Mouse (Mus musculus) ovary, postnatal 14 days (tissue): ENCODE measurements around the gene Abr.

Experiments
- DNase-seq: peaks from one replicate; pipeline ENCODE4 v3.0.0; 2022; ENCODE audit warnings: low spot score

Abr gene

DNA sequence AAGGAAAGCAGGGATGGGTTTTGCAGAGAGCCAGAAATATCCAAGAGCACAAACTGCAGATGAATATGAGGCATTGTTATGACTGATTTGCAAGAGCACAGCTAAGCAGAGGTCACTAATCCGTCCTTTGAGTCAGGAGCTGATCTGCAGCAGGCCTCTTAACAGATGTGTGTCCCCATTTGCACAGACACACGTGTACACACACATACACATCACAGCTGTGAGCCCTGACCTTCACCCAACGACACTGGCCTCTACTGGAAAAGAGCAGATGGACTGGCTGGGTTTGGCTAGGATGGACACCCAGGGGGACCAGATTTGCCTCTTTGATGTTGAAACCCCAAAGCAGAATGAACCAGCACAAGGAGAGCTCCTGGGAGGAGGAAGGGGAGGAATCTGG, 52.7 kb downstream of the Abr start:
- no peak for DNase-seq

DNA sequence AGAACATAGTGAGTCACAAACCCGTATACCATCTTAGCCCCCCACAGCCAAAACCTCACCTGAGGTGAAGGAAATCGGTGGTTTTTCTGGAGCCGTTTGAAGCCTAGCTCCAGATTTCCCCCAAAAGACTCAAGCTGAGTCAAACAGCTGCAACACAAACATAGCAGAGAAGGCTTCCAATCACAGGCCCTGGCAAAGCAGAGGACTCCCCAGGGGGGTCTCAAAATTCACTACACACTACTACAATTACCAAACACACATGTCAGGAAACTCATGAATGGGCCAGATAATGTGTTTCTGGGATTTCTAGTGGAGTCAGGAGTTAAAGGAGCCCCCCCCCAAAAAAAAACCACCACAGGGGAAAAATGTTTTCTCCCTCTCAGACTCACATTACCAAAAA, 56.0 kb downstream of the Abr start:
- no peak for DNase-seq

DNA sequence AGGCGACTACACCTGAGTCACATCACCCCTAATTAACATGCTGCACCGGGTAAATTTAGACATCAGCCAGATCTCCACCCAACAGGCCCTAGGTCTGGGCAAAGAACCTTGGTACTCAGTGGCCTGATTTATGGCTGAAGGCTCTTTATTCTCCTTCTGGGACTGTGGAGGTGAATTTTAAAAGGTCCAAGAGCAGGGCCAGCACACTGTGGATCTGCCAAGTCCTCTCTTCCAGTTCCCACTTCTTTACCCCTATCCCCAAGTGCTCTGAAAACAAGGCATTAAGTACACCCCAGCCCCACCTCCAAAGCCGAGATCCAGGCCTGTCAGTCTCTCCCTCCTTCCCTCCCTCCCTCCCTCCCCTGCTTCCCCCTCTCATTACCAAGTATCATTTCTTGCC, 59.5 kb downstream of the Abr start:
- no peak for DNase-seq

DNA sequence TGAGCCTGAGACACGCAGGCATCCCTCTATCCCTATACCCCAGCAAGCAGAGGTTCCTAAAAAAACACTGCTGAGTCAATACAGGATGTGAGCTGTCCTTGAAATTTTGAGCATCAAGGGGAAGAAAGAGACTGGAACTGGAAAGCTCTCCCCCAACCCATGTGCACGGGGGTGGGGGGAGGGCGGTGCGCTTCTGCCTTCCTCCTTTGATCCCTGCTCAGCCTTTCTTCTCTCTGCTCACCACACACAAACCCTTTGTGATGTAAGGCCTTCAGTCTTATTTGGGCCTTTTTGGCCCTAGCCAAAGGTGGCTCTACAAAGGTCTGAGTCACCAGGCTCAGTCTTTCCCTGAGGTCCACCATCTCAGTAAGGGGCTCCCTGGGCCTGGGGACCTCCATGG, 59.9 kb downstream of the Abr start:
- DNase-seq: no peak

DNA sequence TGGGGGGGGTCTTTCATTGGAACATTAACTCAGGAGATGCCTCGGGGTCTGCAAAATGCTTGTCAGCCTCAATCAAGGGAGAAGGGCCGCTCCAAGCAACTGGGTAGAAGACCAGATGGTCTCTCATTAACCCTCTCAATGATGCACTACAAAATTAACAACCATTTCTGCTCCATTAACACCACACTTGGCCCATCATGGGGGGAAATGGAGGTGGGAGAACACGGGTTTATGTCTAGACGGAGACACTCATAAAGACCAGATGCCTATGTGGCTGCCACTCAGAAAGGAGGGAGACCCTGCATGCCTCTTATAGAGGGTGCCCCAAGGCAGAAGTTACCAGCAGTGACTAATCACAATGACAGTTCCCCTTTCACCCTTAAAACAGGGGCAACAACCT, 64.3 kb downstream of the Abr start:
- DNase-seq: no peak

DNA sequence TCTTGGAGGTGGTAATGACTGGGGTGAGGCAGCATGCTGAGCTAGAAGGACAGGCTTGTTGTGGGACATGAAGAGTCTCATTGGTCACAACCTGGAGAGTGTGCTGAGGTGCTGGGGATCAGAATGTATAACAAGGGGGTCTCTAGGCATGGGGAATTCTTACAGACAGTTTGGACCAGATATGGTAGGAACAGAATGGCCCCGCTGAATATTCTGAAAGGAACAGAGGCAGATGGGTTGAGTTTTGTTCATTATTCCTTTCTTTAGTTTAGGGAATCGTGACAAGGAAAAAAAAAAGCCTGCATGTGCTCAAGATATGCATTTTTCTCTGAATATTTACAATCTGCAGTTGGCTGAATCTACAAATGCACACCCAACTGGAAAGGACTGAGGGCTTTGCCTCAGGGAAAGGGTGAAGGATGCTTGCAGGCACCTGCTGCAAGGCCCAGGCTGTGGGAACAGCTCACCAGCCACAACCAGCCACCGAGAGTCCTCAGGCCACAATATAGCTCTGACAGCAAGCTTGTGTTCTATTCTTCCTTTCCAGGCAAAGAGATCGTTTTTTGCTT, 73.9 kb downstream of the Abr start:
- DNase-seq: no peak

DNA sequence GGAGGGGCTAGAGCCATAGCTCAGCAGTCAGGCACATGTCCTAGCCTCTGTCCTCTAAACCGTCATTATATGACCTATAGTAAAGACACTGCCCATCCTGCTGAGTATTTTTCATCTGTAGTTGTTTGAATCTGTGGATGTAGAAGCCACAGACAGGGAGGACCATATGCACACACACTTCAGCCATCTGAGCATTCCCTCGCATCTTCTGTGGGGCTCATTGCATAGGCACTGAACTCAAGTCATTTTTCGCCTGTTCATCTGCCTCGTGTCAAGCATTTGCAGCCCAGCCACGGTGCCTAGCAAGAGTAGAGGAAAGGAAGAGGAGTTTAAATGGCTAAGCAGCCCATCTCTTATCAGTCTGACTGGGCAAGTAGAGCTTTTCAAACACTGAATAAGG, 74.7 kb downstream of the Abr start:
- DNase-seq: no peak

DNA sequence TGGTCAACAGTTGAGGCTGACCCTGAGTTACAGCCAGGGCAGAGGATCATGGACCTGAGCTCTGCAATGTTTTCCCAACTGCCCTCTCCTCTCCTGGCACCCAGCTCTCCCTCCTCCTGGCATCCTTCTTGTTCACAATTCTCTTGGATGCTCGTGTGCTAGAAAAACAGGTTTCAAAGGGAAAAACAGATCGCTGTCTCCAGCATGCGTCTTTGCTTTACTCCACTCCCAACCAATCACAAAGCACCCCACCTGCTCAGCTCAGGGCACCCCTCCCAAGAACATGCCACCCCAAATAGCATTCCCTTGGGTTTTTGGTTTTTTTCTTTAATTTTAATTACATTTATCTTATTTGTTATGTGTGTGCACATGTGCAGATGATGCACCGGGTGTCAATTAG, 75.7 kb downstream of the Abr start:
- DNase-seq: no peak

DNA sequence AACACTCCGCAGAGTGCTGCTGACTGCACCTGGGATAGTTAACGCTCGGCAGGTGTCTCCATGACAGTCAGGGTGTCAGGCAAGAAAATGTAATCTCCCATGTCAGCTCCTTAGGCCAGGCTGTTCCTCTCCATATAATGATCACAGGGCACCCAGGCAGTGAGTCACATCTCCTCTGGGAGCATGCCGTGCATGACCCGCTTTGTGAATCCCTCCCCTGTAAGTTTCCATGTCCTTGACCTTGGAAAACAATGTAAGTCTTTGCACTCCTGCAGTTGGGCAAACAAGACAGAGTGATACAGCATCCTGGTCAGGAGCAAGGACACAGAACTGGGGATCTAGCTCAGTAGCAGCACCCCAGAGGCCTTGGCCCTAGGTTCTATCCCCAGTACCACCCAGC, 78.8 kb downstream of the Abr start:
- no peak for DNase-seq

DNA sequence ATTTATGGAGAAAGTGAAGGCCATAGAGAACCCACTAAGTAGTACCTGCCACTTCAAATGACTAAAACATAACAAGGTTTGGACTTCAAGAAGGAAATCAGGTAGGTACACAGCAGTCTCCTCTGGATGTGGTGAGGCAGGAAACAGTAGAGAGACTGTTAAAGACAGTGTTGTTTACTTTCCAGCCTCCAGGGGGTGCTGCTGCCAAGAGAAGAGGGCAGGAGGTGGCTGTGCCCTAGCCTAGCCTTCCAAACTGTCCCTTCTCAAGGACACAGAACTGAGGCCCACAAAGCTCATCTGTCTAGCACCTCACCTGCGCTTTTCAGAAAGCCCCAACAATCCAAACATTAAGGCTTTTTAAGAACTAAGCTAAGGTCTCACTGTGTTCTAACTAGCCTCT, 81.1 kb downstream of the Abr start:
- DNase-seq: peak; percentile 69

DNA sequence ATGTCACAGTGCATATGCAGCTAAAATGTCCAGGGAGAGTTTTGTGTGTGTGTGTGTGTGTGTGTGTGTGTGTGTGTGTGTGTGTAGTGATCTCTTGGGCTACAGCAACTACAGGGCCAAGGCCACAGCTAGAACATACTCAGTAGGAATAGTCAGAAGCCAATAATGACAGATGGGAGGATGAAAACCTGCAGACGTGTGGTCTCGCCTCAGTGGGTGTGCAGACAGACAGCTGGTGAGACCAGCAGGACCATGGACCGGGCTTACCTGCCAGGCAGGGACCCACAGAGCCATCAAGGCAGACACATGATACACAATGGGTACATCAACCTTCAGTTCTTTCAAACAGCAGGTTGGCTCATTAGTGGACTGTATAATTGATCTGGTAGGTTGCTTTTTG, 84.7 kb downstream of the Abr start:
- DNase-seq: no peak

DNA sequence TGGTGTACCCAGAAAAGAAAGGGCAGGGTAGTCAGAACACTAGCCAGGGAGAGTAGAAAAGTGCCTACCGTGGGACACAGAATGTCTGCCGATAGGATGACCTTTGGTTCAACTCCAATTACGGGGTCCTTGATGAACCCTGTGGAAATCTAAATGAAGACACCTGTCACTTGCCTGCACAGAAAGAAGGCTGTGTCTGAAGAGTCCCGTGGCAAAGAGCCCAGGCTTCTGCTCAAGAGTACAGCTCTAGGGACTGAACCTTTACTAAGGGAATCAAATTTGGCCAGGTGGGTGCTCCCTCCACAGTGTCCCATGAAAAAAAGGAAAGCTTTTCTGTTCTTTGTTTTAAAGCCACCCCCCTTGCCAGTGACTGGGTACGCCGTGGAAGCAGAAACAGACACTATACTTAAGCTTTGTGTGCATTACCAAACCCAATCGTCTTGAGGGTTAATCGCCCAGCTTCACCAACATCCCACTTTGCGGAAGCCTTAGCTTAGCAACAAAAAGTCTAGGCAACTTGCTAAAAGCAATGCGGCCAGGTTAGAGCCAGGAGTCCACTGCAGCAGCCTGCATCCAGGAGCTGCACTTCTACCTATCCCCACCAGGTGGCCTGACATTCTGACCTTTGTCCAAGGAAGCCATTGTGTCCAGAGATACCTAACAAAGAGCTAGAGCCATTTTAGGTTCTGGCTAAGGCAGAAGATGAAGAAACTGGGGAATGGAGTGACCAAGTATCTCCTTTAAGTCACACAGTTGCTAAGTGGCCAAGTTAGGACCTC, 85.3 kb downstream of the Abr start:
- no peak for DNase-seq

DNA sequence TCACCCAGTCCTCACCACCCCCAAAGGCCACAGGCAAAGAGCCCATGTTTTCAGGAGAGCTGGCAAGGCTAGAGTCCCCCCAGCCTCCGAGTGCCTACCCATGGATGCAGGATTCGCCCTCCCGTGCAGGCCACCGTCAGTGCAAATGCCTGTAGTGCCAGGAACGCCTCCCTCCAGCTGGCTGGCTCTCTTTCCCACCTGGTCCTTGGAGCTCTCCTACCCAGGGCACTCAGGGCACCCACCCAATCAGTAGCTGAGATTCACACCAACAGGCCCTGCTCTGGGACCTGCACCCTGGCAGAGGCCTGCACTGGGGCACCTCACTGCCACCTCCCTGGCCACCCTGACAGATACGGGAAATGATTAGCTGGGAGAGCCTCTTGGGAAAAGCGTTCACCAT, 90.1 kb downstream of the Abr start:
- DNase-seq: no peak

DNA sequence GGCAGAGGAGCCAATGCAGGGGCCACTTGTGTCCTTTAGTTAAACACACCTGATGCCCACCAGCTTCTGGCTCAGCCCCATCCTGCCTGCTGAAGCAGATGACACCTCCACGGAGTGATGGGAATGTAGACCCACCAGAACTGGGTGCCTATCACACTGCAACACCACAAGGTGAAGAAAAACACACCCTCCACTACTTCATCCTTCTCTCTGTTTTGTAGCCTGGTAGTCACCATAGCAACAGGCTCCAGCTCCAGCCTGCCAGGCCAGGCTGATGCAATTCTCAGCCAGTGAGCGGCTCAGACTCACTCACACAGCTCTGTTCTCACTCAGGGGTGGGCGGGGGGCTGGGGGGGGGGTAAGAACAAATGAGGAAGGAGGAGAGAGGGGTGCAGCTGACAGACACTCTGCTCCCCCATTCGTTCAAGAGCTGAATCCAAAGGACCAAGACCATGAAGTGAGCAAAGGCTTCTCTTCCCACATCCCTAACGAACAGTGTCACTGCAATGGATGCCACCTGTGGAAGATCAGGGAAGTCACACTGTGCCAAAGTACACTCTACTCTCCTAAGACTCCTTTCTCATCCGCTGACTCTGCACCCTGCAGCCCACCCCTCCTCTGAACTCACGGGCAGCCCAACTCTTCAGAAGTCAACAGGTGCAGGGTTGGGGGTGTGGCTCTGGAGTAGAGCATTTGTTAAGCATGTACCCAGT, 91.0 kb downstream of the Abr start:
- DNase-seq: no peak

DNA sequence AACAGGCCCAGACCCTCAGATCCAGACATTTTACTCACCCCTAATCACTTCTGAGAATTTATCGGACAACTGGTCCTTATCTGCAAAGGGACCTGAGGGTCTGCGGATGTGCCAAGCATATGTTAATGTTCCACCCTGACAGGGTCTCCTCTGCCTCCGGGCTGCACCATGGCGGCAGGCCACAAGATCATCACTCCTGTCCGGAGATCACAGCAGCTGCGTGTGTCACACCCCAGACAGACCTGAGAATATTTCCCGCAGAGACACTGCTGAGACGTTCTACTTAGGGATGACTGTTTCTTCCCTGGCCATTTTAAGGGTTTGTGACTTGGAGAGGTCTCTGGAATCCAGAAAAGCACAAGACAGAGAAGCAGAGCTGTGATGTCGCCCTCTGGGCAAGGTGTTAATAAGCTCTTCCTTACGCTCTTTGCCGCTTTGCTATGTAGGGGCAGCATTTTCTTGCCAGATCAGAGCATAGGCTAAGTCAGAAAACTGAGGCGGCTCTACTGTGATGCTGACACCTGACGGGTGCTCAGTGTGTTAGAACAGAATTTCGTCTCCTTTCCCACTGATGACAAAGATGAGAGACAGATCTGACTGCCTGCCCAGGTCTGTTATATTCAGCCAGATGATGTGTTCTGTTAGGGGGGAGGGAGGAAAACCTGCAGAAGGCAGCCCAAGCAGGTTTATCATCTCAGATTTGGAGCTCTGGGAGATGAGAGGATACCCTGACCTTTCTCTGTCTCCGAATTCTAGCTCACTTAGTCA, 91.8 kb downstream of the Abr start:
- no peak for DNase-seq

DNA sequence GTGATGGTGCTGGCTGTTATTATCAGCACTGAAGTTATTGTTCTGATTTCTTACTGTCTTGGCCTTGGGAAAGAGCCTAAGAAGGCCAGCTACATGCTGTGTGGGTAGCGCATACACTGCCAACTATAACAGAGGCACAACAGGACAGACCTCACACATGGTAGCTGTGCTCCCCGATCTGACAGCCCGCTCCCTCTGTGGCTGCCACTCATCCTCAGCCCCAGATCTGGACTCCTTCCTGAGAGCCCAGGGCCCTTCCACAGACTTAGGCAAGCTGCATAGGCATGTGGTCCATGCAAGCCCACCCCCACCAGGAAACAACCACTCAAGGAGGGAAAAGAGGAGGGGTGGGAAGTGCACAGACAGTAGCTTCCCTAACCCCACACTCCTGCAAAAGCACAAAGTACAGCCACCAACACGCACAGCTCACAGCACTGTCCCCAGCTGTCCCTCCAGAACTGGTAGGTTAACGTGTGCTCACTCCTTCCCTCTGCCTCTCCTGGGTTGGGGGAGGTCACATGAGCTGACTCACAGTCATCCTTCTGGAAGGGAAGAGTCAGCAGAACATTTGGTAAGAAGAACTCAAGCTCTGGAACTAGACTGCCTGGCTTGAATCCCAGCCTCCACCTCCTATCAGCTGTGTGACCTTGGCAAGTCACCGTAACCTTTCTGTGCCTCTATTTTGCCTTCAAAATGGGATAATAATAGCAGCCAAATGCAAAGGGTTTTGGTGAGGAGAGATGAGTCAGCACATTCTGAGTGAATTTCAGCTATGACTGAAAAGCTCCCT, 92.6 kb downstream of the Abr start:
- DNase-seq: no peak

DNA sequence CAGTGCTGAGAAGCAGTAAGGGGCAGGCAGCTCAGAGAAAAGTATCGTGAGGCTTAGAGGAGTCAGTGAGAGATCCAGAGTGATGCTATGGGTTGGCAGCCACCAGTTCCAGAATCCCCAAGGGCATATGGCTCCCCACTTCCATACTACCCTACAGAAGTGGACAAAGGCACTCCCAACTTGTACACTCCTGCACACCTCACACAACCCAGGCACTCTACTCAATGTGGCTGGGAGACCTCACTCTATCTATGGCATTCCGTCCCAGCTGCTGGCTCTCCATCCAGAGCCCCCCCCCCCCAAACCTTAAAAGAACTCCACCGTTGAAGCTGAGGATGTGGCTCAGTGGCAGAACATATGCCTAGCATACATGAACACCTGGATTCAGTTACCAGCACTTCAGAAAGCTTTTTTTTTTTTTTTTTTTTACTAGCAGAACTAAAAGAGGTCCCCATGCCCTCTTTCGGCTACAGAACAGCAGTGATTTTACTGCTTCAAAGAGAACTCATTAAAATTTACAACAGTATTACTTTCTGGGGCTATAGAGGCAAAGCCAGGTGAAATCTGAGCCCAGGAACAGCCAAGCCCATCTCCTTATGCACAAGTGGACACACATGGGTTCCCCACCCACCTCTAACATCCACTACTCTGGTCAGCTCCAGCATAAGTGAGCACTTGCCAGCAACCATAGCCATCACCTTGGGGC, 96.3 kb downstream of the Abr start:
- no peak for DNase-seq

DNA sequence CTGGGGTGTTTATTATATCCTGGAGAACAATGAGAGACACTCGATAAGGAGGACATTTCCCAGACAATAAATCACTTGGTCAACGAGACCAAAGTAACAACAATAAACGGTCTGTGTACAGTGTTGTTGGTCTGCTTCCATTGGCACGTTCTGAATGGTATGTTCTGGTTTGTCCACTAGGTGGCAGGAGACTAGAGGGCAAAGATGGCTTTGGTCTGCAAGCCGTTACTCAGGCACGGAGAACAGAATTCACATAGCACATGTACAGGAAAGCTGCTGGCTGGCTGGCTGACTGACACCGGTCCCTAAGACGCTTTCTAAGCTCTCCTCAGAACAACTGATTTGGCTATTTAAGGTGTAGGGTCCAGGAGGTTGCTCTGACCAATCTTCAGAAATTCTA, 97.2 kb downstream of the Abr start:
- DNase-seq: peak; percentile 53

DNA sequence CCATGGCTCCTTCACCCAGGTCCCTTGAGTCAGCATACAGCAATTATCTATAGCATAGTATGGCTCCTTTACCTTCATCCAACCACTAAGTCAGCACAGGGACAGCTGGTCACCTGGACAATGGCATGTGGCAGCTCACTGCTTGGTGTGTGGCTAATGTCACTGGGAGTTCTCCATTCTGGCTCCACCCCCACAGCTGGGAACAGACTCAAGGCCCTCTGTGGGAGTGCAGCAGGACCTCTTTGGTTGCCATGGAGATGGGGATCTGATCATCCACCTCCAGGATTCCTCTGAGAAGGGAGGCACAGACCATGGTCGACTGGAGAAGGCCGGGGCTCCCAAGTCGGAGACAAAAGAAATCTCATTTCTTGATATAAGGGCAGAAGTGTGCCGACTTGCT, 98.8 kb downstream of the Abr start:
- no peak for DNase-seq

DNA sequence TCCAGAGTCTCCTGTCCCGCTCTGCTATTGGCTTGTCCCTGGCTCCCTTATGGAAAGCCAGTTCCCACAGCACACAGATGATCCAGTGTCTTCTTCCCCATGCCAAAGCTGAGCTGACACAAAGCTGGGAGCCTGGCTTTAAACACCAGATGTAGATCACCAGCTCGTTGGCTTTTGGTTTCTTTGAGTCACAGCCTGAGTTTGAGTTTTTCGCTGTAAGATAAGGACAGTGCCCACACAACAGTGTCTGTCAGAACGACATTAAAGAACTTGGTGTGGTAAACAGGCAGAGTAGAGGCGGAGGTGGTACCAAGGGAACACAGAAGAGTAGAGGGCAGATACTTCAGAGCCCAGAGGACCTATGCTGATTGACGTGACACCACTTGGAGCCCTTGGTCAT, 101.2 kb downstream of the Abr start:
- DNase-seq: no peak

DNA sequence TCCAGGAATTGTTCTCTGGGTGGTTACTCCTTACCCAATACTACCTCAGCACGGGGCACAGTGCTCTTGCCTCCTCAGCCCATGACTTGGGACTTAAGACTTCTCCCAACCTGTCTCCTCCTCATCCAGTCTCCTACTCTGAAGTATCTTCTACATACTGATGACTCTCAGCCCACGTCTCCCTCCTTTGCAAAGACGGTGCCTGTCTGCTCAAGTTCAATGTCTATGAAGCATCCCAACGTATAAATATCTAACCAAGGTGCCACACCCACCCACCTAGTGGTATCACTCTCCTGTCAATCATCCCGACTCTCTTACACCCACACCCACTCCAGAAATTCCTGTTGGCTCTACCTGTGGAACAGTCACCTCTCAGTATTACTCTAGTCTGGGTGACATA, 103.5 kb downstream of the Abr start:
- no peak for DNase-seq
